Mouse (Mus musculus): ENCODE data around the gene Msantd2.
A peak's percentile ranks its signal among the peaks of the same experiment; 100 is the strongest.

Msantd2 gene

GRCm38 (mm10) chr9:37506023-37506422 lies 16.9 kb downstream of the Msantd2 start:
- no peak for DNase-seq

DNA sequence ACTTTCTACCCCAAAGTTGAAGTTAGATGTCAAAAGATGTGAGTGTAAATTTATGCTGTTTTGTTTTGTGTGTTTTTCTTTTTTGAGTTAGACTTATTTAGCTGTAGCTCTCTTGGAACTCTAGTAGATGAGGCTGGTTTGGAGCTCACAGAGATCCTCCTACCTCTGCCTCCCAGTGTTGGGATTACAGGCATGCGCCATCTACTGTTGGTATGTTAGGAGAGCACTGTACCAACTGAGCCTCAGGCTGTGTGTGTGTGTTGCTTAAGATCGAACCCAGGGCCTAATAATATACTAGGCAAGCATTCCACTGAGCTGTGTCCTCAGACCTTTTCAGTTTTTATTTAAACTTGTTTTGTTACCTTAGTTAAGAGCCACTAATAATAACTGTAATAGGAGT lies 23.0 kb downstream of the Msantd2 start:
- no peak for DNase-seq

DNA sequence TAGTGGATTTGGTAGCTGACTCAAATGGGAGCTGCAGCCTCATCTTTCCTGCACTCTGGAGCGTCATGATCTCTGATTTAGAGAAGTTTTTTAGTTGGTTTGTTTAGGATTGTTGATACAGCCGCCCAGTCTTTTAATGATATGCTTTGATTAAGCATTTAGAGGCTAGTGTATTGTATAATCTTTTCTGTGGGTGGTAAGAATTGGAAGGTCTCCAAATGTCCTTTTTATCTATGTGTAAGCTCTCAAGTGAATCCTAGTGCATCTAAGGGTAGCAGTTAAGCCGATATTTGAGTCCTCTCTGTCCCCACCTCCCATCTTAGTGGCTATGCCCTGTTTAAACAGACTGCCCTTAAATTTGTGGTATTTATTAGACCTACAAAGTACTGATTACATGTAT lies 25.3 kb downstream of the Msantd2 start:
- no peak for DNase-seq

DNA sequence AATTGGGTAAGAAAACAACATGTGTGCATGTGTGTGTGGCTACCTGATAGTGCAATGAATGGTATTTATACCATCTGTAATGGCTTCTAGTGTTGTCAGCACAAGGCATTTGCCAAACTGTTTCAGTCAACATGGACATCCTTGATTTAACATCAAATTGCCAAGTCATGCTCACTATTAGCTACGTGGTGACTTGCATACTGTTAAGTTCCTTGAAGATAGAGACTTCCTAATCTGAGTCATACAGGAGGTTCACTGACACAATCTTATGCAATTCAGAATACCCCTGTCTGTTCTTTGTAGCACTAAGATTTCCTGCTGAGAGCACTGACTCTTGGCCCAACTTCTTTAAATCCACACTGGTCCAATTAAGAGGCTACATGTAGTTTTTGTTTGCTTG lies 28.3 kb downstream of the Msantd2 start:
- DNase-seq, result no peak

GRCm38 (mm10) chr9:37518991-37519390 lies 29.9 kb downstream of the Msantd2 start:
- no peak for DNase-seq

- no peak for DNase-seq
These were observed 30.9 kb downstream of the Msantd2 start for GRCm38 (mm10) chr9:37519995-37520394.

DNA sequence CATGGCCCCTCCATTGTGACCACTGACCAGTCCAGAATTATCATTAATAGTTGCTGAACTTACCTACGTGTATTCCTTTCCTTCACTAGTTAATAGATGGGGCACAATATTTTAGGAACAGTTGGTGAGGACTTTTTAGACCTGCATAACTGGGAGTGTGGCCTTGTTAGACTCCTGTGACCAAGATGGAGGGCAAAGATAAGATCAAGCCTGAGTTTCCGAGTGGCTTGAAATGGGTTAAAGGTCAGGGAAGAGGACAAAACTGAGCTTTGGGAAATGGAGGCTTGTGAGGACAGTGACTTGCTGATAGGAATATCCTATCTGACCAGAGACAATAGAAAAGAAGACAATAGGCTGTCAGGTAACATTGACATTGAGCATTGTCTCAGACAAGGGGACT lies 36.3 kb downstream of the Msantd2 start:
- DNase-seq, result no peak

GRCm38 (mm10) chr9:37526443-37527395 lies 37.6 kb downstream of the Msantd2 start:
- DNase-seq, result no peak

DNA sequence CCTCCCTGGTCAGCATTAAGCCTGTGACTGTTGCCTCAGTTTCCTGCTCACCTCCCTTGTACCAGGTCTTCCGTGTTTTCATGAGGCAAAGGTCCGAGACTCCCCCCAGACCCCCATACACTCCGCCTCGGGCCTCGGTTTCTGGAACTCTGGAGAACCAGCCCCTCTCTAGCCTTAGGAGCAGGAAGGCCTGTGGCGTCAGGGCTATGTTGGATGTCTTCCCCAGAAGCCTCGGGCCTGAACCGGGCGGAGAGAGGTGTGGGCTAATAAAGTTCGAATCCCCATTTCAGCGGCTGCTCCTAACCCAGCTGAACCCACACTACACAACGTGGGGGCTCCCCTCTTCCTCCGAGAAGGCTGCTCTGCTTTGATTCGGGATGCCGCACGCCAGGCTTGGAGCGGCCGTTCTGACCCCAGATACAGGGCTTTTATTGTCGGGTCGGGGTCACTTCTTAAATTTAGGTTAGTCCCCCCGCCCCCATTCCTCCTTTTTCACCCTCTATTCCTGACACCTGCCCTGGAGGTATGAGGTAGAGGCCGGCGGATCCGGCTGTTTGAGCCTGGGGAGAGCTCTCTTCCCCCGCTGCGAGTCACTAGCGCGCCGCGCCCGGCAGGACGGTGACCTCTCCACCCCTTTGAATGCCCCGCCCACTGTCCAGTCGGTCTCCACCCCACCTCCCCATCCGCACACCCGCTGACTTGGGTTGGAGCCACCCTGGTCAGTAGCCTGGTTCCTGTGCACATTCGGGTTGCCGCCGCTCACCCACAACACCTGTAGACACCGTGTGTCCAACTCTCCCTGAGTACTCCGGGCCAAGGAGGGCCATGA lies 38.5 kb downstream of the Msantd2 start, which contains the start of gene Esam:
Esam (plus strand) TSS at position 683 of the 829 bp plus-strand sequence.
- DNase-seq, result no peak

DNA sequence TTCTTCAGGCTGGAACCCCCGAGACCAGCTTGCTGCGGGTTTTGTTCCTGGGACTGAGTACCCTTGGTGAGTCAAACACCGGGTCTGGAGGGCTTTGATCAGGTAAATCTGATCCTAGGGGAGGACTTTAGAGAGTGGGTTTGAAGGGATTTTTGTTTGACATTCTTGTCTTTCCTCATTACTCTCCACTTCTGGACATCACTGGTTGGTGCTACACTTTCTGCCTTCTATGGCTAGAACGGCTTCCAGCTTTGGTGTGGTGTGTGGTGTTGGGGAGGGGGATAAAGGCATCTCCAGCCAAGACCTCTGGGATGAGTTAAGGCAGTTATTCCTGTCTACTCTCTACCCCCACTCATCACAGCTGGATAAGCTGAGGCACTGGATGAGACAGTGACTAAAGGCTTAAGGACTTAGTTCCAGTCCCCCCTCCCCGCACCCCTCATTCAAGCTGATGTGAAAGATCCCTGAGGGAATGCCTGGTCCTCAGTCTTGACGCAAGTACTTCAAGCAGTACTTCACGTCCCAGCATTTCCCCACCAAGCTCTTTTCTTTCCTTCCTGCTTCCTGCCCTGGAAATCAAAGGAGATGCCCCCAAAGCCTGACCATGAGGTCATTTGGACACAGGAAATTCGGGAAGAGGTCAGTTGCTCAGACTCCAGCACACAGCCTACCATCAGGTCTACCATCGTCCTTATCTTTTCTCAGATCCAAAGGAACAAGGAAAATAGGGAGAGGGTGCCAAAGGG lies 39.3 kb downstream of the Msantd2 start:
- no peak for DNase-seq

DNA sequence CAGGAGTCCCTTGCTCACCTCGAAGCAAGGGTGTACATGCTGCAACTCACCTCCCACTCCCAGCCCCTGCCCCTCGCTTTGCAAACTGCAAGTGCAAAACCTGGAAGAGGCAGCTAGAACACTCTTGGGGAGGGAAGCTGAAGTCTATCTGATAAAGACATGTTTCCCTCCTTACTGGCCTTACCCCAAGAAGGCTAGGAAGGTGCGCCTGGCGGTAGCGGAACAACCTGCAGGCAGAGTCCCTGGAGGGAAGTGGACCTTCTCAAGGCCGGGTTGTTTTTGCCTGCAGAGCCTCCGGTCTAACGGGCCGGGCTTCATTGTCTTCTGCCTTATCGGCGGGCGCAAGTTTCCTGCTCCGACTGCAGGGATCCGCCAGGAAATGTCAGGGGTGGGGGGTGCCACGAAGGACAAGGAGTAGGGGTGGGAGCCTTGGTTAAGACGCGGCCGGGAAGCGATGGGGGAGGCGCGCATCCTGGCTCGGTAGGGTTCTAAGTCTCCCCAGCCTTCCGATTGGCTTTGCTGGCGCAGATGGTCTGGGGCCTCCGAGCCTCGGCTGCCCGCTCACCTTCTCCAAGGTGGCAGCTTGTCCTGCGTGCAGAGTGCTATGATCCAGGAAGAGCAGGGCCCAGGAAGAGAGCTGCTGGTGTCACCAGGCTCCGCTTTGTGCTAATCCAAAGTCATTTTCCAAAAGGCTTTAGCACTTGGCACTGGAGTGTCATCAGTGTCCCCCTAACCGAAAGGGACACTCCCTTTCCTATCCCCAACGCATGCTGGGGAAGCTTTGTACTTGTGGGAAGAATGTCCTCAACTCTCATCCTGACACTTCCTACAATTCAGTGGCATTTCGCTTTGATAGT lies 41.1 kb downstream of the Msantd2 start:
- peak; percentile 55 for DNase-seq

- peak; percentile 60 for DNase-seq
These were observed 42.0 kb downstream of the Msantd2 start for GRCm38 (mm10) chr9:37530888-37531705.

DNA sequence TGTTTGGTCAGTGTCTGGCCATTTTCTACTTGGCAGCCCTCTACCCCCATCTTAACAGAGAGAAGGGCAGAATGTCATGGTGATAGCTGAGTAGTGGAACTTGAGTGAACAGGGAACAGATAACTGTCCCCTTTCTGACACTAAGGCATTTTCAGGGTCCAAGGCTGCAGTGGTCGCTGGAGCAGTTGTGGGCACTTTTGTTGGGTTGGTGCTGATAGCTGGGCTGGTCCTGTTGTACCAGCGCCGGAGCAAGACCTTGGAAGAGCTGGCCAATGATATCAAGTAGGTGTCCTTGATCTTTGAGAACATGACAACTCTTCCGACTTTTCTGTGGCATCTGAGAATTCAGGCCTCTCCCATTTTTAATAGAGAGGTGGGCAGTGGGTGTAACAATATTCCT lies 47.7 kb downstream of the Msantd2 start:
- no peak for DNase-seq

- no peak for DNase-seq
These were observed 48.6 kb downstream of the Msantd2 start for GRCm38 (mm10) chr9:37537658-37538250.

DNA sequence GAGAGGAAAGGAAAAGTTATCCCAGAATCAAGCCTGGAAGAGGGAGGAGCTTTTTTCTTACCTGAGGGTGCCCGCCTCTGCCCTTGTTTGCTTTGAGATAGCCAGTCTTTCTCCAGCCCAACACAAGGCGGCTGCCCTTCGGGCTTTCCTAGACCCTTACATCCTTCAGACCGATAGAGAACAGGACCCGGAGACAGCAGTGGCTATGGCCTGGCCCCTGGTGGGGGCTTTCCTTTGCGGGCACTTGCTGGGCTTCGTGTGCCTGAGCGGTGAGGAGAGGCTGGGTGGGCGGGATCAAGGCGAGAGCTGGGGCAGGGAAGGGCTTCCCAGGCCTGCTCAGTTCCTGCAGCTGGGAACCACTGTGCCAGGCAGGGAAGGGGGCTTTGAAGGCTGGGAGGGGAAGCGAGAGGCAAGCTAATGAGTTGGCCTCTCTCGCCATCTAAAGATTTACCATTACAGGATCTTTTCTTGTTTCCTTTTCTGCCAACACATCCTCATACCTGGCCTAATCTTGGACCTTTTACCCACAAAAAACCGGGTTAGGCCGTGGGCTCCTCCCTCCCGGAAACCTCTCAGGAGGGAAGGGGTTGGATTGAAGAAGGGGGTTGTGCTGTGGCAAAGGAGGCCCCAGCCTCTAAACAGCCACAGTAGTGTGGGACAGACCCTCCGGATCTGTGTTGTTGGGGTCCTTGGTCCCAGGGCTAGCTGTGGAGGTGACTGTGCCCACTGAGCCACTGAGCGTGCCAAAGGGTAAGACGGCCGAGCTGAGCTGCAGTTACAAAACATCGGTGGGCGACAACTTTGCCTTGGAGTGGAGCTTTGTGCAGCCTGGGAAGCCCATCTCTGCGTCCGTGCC lies 50.3 kb downstream of the Msantd2 start, which contains the start of gene Vsig2:
Vsig2 (plus strand) TSS at position 86 of the 856 bp plus-strand sequence.
- DNase-seq, result no peak

DNA sequence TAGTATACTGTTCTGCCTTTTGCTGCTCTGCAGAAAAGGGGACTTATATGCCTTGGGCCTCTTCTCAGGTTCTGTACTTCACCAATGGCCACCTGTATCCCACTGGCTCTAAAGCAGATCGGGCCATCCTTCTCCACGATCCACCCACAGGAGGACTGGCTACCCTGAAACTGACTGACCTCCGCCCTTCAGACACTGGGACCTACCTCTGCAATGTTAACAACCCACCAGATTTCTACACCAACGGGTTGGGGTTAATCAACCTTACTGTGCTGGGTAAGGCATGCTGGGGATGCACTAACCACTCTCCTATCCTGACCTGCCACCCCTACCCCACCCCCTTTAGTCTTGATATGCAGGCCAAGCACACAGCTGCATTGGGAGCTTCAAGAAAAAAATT lies 51.1 kb downstream of the Msantd2 start:
- DNase-seq, result no peak

DNA sequence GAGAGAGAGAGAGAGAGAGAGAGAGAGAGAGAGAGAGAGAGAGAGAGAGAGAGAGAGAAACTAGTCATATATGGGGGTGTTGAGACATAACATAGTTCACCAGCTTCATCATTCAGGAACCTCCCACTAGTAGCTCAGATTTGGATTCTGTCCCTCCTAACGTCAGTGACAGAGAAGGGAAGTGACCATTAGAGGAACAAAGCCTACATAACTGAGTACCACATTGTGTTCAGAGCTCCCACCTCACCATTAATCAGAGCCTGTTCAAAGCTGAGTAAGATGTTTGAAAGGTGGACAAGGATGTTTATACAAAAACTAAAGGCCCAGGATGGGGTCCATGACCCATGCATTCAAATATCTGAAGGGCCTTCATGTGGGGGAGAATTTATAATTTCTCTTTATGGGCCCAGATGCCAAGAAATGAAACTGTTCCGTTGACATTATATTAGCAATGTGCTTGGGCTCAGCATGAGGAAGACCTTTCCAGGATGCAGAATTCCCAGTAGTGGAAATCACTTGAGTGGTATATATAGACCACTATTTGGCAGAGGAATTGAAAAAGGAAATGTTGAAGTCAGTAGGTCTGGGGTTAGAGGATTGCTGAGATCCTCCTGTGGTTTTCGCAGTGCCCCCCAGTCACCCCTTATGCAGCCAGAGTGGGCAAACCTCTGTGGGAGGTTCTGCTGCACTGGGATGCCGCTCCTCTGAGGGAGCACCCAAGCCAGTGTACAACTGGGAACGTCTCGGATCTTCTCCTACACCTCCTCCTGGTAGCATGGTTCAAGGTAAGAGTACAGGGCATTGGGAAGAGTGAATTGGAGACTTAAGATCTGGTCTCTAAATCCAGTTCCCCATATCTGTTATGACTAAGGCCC lies 51.8 kb downstream of the Msantd2 start:
- no peak for DNase-seq

GRCm38 (mm10) chr9:37541851-37542642 lies 52.9 kb downstream of the Msantd2 start:
- DNase-seq, result no peak

Data from cerebellum, adult 8-10 months (tissue).